Mouse (Mus musculus): ENCODE data around the gene Rtf2. TPM values are rescaled to one million over a fixed set of nuclear protein-coding genes. Genes with fewer than 3 reads are reported as not detected.

Gene Rtf2
- polyA plus RNA-seq, 1 experiment from 2014 or later, result 80.0 TPM

- no peak overlapping the region for H3K27ac ChIP-seq (ENCODE audit: low read length)
- ATAC-seq (ENCODE audit: low read depth), result no peak
Observed at GRCm38 (mm10) chr2:172484696-172485370, 44.5 kb downstream of the Rtf2 start.

GRCm38 (mm10) chr2:172496736-172497345 lies 56.5 kb downstream of the Rtf2 start:
- no peak overlapping the region for H3K4me3 ChIP-seq (ENCODE audit: low read length)
- no peak overlapping the region for H3K9ac ChIP-seq (ENCODE audit: low read length)
- no peaks in the 10 kb centered on the region for H3K9me3 ChIP-seq (ENCODE audit: control insufficient read depth, low read length)
- no peaks in the 10 kb centered on the region for H3K27me3 ChIP-seq (ENCODE audit: control insufficient read depth, insufficient read depth, low read depth, low read length)
- H3K27ac ChIP-seq (ENCODE audit: low read length), result no peak overlapping the region
- WGBS, result 59% methylated on average over 8 of the region's 8 CpGs
- ATAC-seq (ENCODE audit: low read depth), result no peak
- H3K36me3 ChIP-seq (ENCODE audit: control insufficient read depth, insufficient read depth, low read length), result no peaks in the 10 kb centered on the region
- no peaks in the 10 kb centered on the region for H3K4me1 ChIP-seq (replicated peaks; ENCODE audit: control insufficient read depth, insufficient read depth, low read length)
- no peak overlapping the region for H3K4me2 ChIP-seq (ENCODE audit: low read depth, low read length)

More at GRCm38 (mm10) chr2:172484696-172485370, 44.5 kb downstream of the Rtf2 start:
- Histone ChIP-seq H3K9me3 (ENCODE audit: control insufficient read depth, low read length) (no peaks in the 10 kb centered on the region), H3K36me3 (ENCODE audit: control insufficient read depth, insufficient read depth, low read length) (no peaks in the 10 kb centered on the region), H3K4me1 (replicated peaks; ENCODE audit: control insufficient read depth, insufficient read depth, low read length) (0 out of 2 replicates have a peak, but pooled peaks cover 3% of the 10 kb centered on the region), H3K9ac (ENCODE audit: low read length) (no peak overlapping the region), H3K4me3 (ENCODE audit: low read length) (no peak overlapping the region), H3K27me3 (ENCODE audit: control insufficient read depth, insufficient read depth, low read depth, low read length) (no peaks in the 10 kb centered on the region), H3K4me2 (ENCODE audit: low read depth, low read length) (no peak overlapping the region)
- WGBS, result 32% methylated on average over 12 of the region's 12 CpGs

GRCm38 (mm10) chr2:172498823-172499222 lies 58.5 kb downstream of the Rtf2 start:
- no peak for ATAC-seq (ENCODE audit: low read depth)
- H3K27me3 ChIP-seq (ENCODE audit: control insufficient read depth, insufficient read depth, low read depth, low read length), result no peaks in the 10 kb centered on the region
- WGBS, result 42% methylated on average over 3 of the region's 3 CpGs
- H3K27ac ChIP-seq (ENCODE audit: low read length), result no peak overlapping the region
- no peak overlapping the region for H3K9ac ChIP-seq (ENCODE audit: low read length)
- no peaks in the 10 kb centered on the region for H3K4me1 ChIP-seq (replicated peaks; ENCODE audit: control insufficient read depth, insufficient read depth, low read length)
- no peak overlapping the region for H3K4me3 ChIP-seq (ENCODE audit: low read length)
- H3K36me3 ChIP-seq (ENCODE audit: control insufficient read depth, insufficient read depth, low read length), result no peaks in the 10 kb centered on the region
- H3K4me2 ChIP-seq (ENCODE audit: low read depth, low read length), result no peak overlapping the region
- no peaks in the 10 kb centered on the region for H3K9me3 ChIP-seq (ENCODE audit: control insufficient read depth, low read length)

GRCm38 (mm10) chr2:172500752-172501316 lies 60.5 kb downstream of the Rtf2 start:
- WGBS, result 20% methylated on average over 7 of the region's 7 CpGs
- Histone ChIP-seq H3K4me1 (replicated peaks; ENCODE audit: control insufficient read depth, insufficient read depth, low read length) (no peaks in the 10 kb centered on the region), H3K36me3 (ENCODE audit: control insufficient read depth, insufficient read depth, low read length) (no peaks in the 10 kb centered on the region), H3K9ac (ENCODE audit: low read length) (no peak overlapping the region), H3K9me3 (ENCODE audit: control insufficient read depth, low read length) (no peaks in the 10 kb centered on the region), H3K27me3 (ENCODE audit: control insufficient read depth, insufficient read depth, low read depth, low read length) (no peaks in the 10 kb centered on the region), H3K4me3 (ENCODE audit: low read length) (no peak overlapping the region), H3K27ac (ENCODE audit: low read length) (no peak overlapping the region), H3K4me2 (ENCODE audit: low read depth, low read length) (no peak overlapping the region)
- ATAC-seq (ENCODE audit: low read depth), result no peak

- H3K9ac ChIP-seq (ENCODE audit: low read length), result no peak overlapping the region
- 0% methylated on average over 4 of the region's 4 CpGs for WGBS
- H3K4me3 ChIP-seq (ENCODE audit: low read length), result no peak overlapping the region
- no peak overlapping the region for H3K27ac ChIP-seq (ENCODE audit: low read length)
- H3K4me1 ChIP-seq (replicated peaks; ENCODE audit: control insufficient read depth, insufficient read depth, low read length), result no peaks in the 10 kb centered on the region
- peak; percentile 20; the same call in 1 of the 2 replicates for ATAC-seq (ENCODE audit: low read depth)
- no peaks in the 10 kb centered on the region for H3K27me3 ChIP-seq (ENCODE audit: control insufficient read depth, insufficient read depth, low read depth, low read length)
- no peak overlapping the region for H3K4me2 ChIP-seq (ENCODE audit: low read depth, low read length)
- no peaks in the 10 kb centered on the region for H3K9me3 ChIP-seq (ENCODE audit: control insufficient read depth, low read length)
- no peaks in the 10 kb centered on the region for H3K36me3 ChIP-seq (ENCODE audit: control insufficient read depth, insufficient read depth, low read length)
Observed at GRCm38 (mm10) chr2:172501341-172501740, 61.0 kb downstream of the Rtf2 start.

- H3K27me3 ChIP-seq (ENCODE audit: control insufficient read depth, insufficient read depth, low read depth, low read length), result no peaks in the 10 kb centered on the region
- WGBS, result 46% methylated on average over 14 of the region's 14 CpGs
- no peak overlapping the region for H3K4me2 ChIP-seq (ENCODE audit: low read depth, low read length)
- H3K4me1 ChIP-seq (replicated peaks; ENCODE audit: control insufficient read depth, insufficient read depth, low read length), result no peaks in the 10 kb centered on the region
- ATAC-seq (ENCODE audit: low read depth), result no peak
- H3K9ac ChIP-seq (ENCODE audit: low read length), result no peak overlapping the region
- H3K36me3 ChIP-seq (ENCODE audit: control insufficient read depth, insufficient read depth, low read length), result no peaks in the 10 kb centered on the region
- H3K27ac ChIP-seq (ENCODE audit: low read length), result no peak overlapping the region
- H3K9me3 ChIP-seq (ENCODE audit: control insufficient read depth, low read length), result no peaks in the 10 kb centered on the region
- no peak overlapping the region for H3K4me3 ChIP-seq (ENCODE audit: low read length)
Observed at GRCm38 (mm10) chr2:172502168-172502567, 61.8 kb downstream of the Rtf2 start.

- Histone ChIP-seq H3K4me2 (ENCODE audit: low read depth, low read length) (no peak overlapping the region), H3K27me3 (ENCODE audit: control insufficient read depth, insufficient read depth, low read depth, low read length) (no peaks in the 10 kb centered on the region), H3K9me3 (ENCODE audit: control insufficient read depth, low read length) (no peaks in the 10 kb centered on the region), H3K36me3 (ENCODE audit: control insufficient read depth, insufficient read depth, low read length) (no peaks in the 10 kb centered on the region), H3K9ac (ENCODE audit: low read length) (no peak overlapping the region), H3K27ac (ENCODE audit: low read length) (no peak overlapping the region), H3K4me3 (ENCODE audit: low read length) (no peak overlapping the region), H3K4me1 (replicated peaks; ENCODE audit: control insufficient read depth, insufficient read depth, low read length) (no peaks in the 10 kb centered on the region)
- ATAC-seq (ENCODE audit: low read depth), result no peak
- WGBS, result 69% methylated on average over 7 of the region's 7 CpGs
Observed at GRCm38 (mm10) chr2:172506121-172506520, 65.8 kb downstream of the Rtf2 start.

- no peak overlapping the region for H3K9ac ChIP-seq (ENCODE audit: low read length)
- 86% methylated on average over 15 of the region's 15 CpGs for WGBS
- H3K4me1 ChIP-seq (replicated peaks; ENCODE audit: control insufficient read depth, insufficient read depth, low read length), result no peaks in the 10 kb centered on the region
- no peak overlapping the region for H3K27ac ChIP-seq (ENCODE audit: low read length)
- H3K27me3 ChIP-seq (ENCODE audit: control insufficient read depth, insufficient read depth, low read depth, low read length), result no peaks in the 10 kb centered on the region
- ATAC-seq (ENCODE audit: low read depth), result no peak
- H3K36me3 ChIP-seq (ENCODE audit: control insufficient read depth, insufficient read depth, low read length), result no peaks in the 10 kb centered on the region
- H3K4me2 ChIP-seq (ENCODE audit: low read depth, low read length), result no peak overlapping the region
- no peak overlapping the region for H3K4me3 ChIP-seq (ENCODE audit: low read length)
- H3K9me3 ChIP-seq (ENCODE audit: control insufficient read depth, low read length), result no peaks in the 10 kb centered on the region
Observed at GRCm38 (mm10) chr2:172510056-172510712, 69.8 kb downstream of the Rtf2 start.

GRCm38 (mm10) chr2:172510899-172511298 lies 70.5 kb downstream of the Rtf2 start:
- H3K4me2 ChIP-seq (ENCODE audit: low read depth, low read length), result no peak overlapping the region
- no peak for ATAC-seq (ENCODE audit: low read depth)
- H3K27ac ChIP-seq (ENCODE audit: low read length), result no peak overlapping the region
- H3K9ac ChIP-seq (ENCODE audit: low read length), result no peak overlapping the region
- WGBS, result 29% methylated on average over 3 of the region's 3 CpGs
- no peaks in the 10 kb centered on the region for H3K9me3 ChIP-seq (ENCODE audit: control insufficient read depth, low read length)
- no peaks in the 10 kb centered on the region for H3K36me3 ChIP-seq (ENCODE audit: control insufficient read depth, insufficient read depth, low read length)
- H3K27me3 ChIP-seq (ENCODE audit: control insufficient read depth, insufficient read depth, low read depth, low read length), result no peaks in the 10 kb centered on the region
- H3K4me1 ChIP-seq (replicated peaks; ENCODE audit: control insufficient read depth, insufficient read depth, low read length), result no peaks in the 10 kb centered on the region
- H3K4me3 ChIP-seq (ENCODE audit: low read length), result no peak overlapping the region
